Mouse (Mus musculus) liver, embryonic 11.5 days (tissue): ENCODE data around the gene Ifnl2. TPM values are rescaled to one million over a fixed set of nuclear protein-coding genes. Genes with fewer than 3 reads are reported as not detected.

Source experiments
- polyA plus RNA-seq: library from polyadenylated mRNA; unstranded; fragments of >200 nt; fragmentation: Nextera tagmentation; extraction: Ambion mirVana; gene quantifications from 2 replicates; pipeline ENCODE4 v1.2.1, GENCODE M21; 2014

Ifnl2 gene
- polyA plus RNA-seq, 1 experiment from 2014 or later = not detected

Other genes starting within 250 kb of the Ifnl2 start
- gene Eid2, start 242.6 kb downstream of the Ifnl2 start, polyA plus RNA-seq = 3.8 and 4.6 TPM in 2 replicates
- 5.9 and 6.5 TPM in 2 replicates for gene Eid2b, start 232.7 kb downstream of the Ifnl2 start, polyA plus RNA-seq
- not detected in 2 replicates for gene Selenov, start 219.3 kb downstream of the Ifnl2 start, polyA plus RNA-seq
- 0.31 and 0.62 TPM in 2 replicates for gene Dll3, start 208.2 kb downstream of the Ifnl2 start, polyA plus RNA-seq
- gene Timm50, start 198.4 kb downstream of the Ifnl2 start, polyA plus RNA-seq = 217 and 224 TPM in 2 replicates
- 77.9 and 78.9 TPM in 2 replicates for gene Supt5, start 171.7 kb downstream of the Ifnl2 start, polyA plus RNA-seq
- 1,377 and 1,547 TPM in 2 replicates for gene Rps16, start 159.8 kb downstream of the Ifnl2 start, polyA plus RNA-seq
- gene Plekhg2, start 137.9 kb downstream of the Ifnl2 start, polyA plus RNA-seq = 29.2 and 34.4 TPM in 2 replicates
- 9.9 and 10.2 TPM in 2 replicates for gene Zfp36, start 130.2 kb downstream of the Ifnl2 start, polyA plus RNA-seq
- gene Med29, start 117.7 kb downstream of the Ifnl2 start, polyA plus RNA-seq = 44.7 and 45.7 TPM in 2 replicates
- 56.1 and 58.6 TPM in 2 replicates for gene Paf1, start 117.5 kb downstream of the Ifnl2 start, polyA plus RNA-seq
- 49.4 and 49.7 TPM in 2 replicates for gene Gmfg, start 73.0 kb downstream of the Ifnl2 start, polyA plus RNA-seq
- 1.7 TPM in 2 replicates for gene Lrfn1, start 58.5 kb downstream of the Ifnl2 start, polyA plus RNA-seq
- not detected in 2 replicates for gene Ifnl3, start 12.4 kb upstream of the Ifnl2 start, polyA plus RNA-seq
- gene Sycn, start 30.4 kb upstream of the Ifnl2 start, polyA plus RNA-seq = not detected in 2 replicates
- not detected in 2 replicates for gene Nccrp1, start 36.8 kb upstream of the Ifnl2 start, polyA plus RNA-seq
- gene Samd4b, start 87.7 kb upstream of the Ifnl2 start, polyA plus RNA-seq = 17.4 and 18.6 TPM in 2 replicates
- gene Pak4, start 87.7 kb upstream of the Ifnl2 start, polyA plus RNA-seq = 34.0 and 35.3 TPM in 2 replicates
- gene Acp7, start 120.9 kb upstream of the Ifnl2 start, polyA plus RNA-seq = not detected in 2 replicates
- gene Fbxo27, start 182.4 kb upstream of the Ifnl2 start, polyA plus RNA-seq = 1.4 and 1.7 TPM in 2 replicates
- 3.1 and 3.7 TPM in 2 replicates for gene Fbxo17, start 206.3 kb upstream of the Ifnl2 start, polyA plus RNA-seq
- 172 and 180 TPM in 2 replicates for gene Mrps12, start 231.4 kb upstream of the Ifnl2 start, polyA plus RNA-seq
- gene Sars2, start 231.5 kb upstream of the Ifnl2 start, polyA plus RNA-seq = 31.3 and 35.3 TPM in 2 replicates
- not detected in 2 replicates for gene Ccer2, start 245.7 kb upstream of the Ifnl2 start, polyA plus RNA-seq